In the genomic region with DNA sequence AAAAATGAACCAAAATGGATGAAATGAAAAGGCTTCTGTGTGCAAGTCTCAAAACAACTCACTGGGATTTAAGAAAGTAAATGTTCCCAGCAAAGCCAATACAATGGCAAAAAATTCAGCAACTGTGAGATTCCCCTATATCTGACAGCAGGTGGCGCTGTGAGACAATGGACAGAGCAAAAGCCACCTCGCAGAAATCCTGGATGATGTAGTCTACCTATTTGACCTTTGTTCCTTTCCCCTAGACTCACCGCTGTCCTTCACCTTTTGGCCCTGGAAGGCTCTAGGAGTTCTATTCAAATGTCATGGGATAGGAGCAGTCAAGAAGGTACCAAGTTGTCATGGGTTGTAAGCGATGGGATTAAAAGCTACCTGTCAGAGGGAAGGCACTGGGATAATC, we compare ENCODE assay signal across 9 mouse cellular contexts.
DNase-seq lines count a peak whose midpoint lies in the region; ATAC-seq lines count a peak whose summit lies in the region.
"Had no signal": no experiment of that assay in that cellular context is flagged by ENCODE, and none has a peak within 500 bp of the region (broad histone marks: within the 10 kb centered on the region; RNA-seq: fewer than 3 reads in every experiment).

No protein-coding gene starts in this region.

- H3K27ac ChIP-seq in forebrain, embryonic 10.5 days: no peak overlapping the region
- no peak overlapping the region for H3K27ac ChIP-seq in forebrain, embryonic 12.5 days
- H3K27ac ChIP-seq in forebrain, embryonic 13.5 days: no peak overlapping the region
- H3K27ac ChIP-seq in midbrain, embryonic 14.5 days (replicated peaks; ENCODE audit: low read depth, low read length): no peak overlapping the region

- H3K4me1 ChIP-seq in forebrain, embryonic 10.5 days: no peaks in the 10 kb centered on the region
- no peaks in the 10 kb centered on the region for H3K4me1 ChIP-seq in forebrain, embryonic 12.5 days
- no peaks in the 10 kb centered on the region for H3K4me1 ChIP-seq in forebrain, embryonic 13.5 days
- no peaks in the 10 kb centered on the region for H3K4me1 ChIP-seq in midbrain, embryonic 14.5 days (ENCODE audit: control insufficient read depth, insufficient read depth, low read length)
- H3K4me1 ChIP-seq: megakaryocyte, embryonic 14.5 days had no signal

- H3K36me3 ChIP-seq in forebrain, embryonic 10.5 days (replicated peaks): no peaks in the 10 kb centered on the region
- H3K36me3 ChIP-seq in forebrain, embryonic 12.5 days (replicated peaks): no peaks in the 10 kb centered on the region
- H3K36me3 ChIP-seq in forebrain, embryonic 13.5 days (ENCODE audit: poor library complexity, severe bottlenecking): no peaks in the 10 kb centered on the region
- no peaks in the 10 kb centered on the region for H3K36me3 ChIP-seq in midbrain, embryonic 14.5 days (ENCODE audit: control insufficient read depth, insufficient read depth, low read length)

- ATAC-seq in forebrain, embryonic 12.5 days (ENCODE audit: low FRiP score): no peak
- ATAC-seq in forebrain, embryonic 13.5 days: 0 out of 2 replicates have a peak, but pooled peaks have one; percentile 33
- ATAC-seq in midbrain, embryonic 14.5 days (ENCODE audit: low FRiP score, low TSS enrichment): no peak; the same call in 1 of the 2 replicates
- ATAC-seq in megakaryocyte-erythroid progenitor cell, adult 5-6 weeks (replicated peaks; ENCODE audit: low FRiP score, low TSS enrichment, poor library complexity, severe bottlenecking): no peak

- H3K4me3 ChIP-seq in forebrain, embryonic 10.5 days: no peak overlapping the region
- no peak overlapping the region for H3K4me3 ChIP-seq in forebrain, embryonic 12.5 days (replicated peaks)
- no peak overlapping the region for H3K4me3 ChIP-seq in forebrain, embryonic 13.5 days
- H3K4me3 ChIP-seq in midbrain, embryonic 14.5 days (replicated peaks; ENCODE audit: low read depth, low read length): no peak overlapping the region
- H3K4me3 ChIP-seq: megakaryocyte, embryonic 14.5 days had no signal

- peak; percentile 47 for DNase-seq in forebrain, embryonic 10.5 days (ENCODE audit: extremely low spot score, low spot score)
- DNase-seq in urinary bladder, postnatal 25 days (ENCODE audit: low spot score): peak; percentile 51
- DNase-seq in urinary bladder, adult 2 months (ENCODE audit: low spot score): no peak
- peak; percentile 46 to 76 for DNase-seq in kidney, postnatal 36 days
- DNase-seq in midbrain, embryonic 14.5 days: peak; percentile 88

- H3K4me2 ChIP-seq in forebrain, embryonic 12.5 days: no peak overlapping the region
- H3K4me2 ChIP-seq in forebrain, embryonic 13.5 days: no peak overlapping the region
- no peak overlapping the region for H3K4me2 ChIP-seq in midbrain, embryonic 14.5 days (ENCODE audit: low read length)

- H3K9me3 ChIP-seq in forebrain, embryonic 10.5 days: no peaks in the 10 kb centered on the region
- H3K9me3 ChIP-seq in forebrain, embryonic 12.5 days: no peaks in the 10 kb centered on the region
- H3K9me3 ChIP-seq in forebrain, embryonic 13.5 days (replicated peaks): no peaks in the 10 kb centered on the region
- no peaks in the 10 kb centered on the region for H3K9me3 ChIP-seq in midbrain, embryonic 14.5 days (ENCODE audit: control insufficient read depth, low read length)

- 19% methylated on average over 4 of the region's 4 CpGs for WGBS in forebrain, embryonic 10.5 days
- 21% methylated on average over 4 of the region's 4 CpGs for WGBS in forebrain, embryonic 12.5 days
- WGBS in forebrain, embryonic 13.5 days: 16% methylated on average over 4 of the region's 4 CpGs
- WGBS in midbrain, embryonic 14.5 days: 16% methylated on average over 4 of the region's 4 CpGs

- no peaks in the 10 kb centered on the region for H3K27me3 ChIP-seq in forebrain, embryonic 10.5 days (ENCODE audit: poor library complexity, severe bottlenecking)
- H3K27me3 ChIP-seq in forebrain, embryonic 12.5 days: 0 out of 2 replicates have a peak, but pooled peaks cover 4% of the 10 kb centered on the region
- no peaks in the 10 kb centered on the region for H3K27me3 ChIP-seq in forebrain, embryonic 13.5 days
- no peaks in the 10 kb centered on the region for H3K27me3 ChIP-seq in midbrain, embryonic 14.5 days (ENCODE audit: control insufficient read depth, insufficient read depth, low read length)
- H3K27me3 ChIP-seq: megakaryocyte, embryonic 14.5 days had no signal

- no peak overlapping the region for H3K9ac ChIP-seq in forebrain, embryonic 12.5 days
- no peak overlapping the region for H3K9ac ChIP-seq in forebrain, embryonic 13.5 days
- H3K9ac ChIP-seq in midbrain, embryonic 14.5 days (replicated peaks; ENCODE audit: low read length): no peak overlapping the region
